1 mouse cellular context compared by ENCODE assay signal in genomic region chr10:121586675-121587370, GRCm38 (mm10).
TF ChIP-seq lines count a peak whose summit lies in the region.

Gene Tbk1 (minus strand): TSS chr10:121586787.

TF ChIP-seq in CH12.LX, 34 proteins besides CTCF, POLR2A, EP300 and RAD21 (continued from another document):
- no peak for TF ChIP-seq ZKSCAN1 (IDR thresholded peaks at IDR 0.05; ENCODE audit: borderline replicate concordance, low read depth, low read length)
- TF ChIP-seq E2F4 (IDR thresholded peaks at IDR 0.05; ENCODE audit: insufficient replicate concordance, low read depth, low read length): no peak
- TF ChIP-seq ZMIZ1 (IDR thresholded peaks at IDR 0.05; ENCODE audit: low read depth, low read length): no peak; the same call in 1 of the 2 replicates
- no peak for TF ChIP-seq ZNF384 (IDR thresholded peaks at IDR 0.05; ENCODE audit: low read depth, low read length)
- TF ChIP-seq MAFK (IDR thresholded peaks at IDR 0.05; ENCODE audit: insufficient replicate concordance, low read length): no peak
- TF ChIP-seq SIN3A (IDR thresholded peaks at IDR 0.05; ENCODE audit: low read length): no peak; the same call in 1 of the 2 replicates
- peak; percentile 56; the same call in 1 of the 2 replicates for TF ChIP-seq UBTF (IDR thresholded peaks at IDR 0.05; ENCODE audit: low read depth, low read length)
- no peak for TF ChIP-seq MYC (IDR thresholded peaks at IDR 0.05; ENCODE audit: low read depth, low read length)
- TF ChIP-seq ELF1 (IDR thresholded peaks at IDR 0.05; ENCODE audit: low read depth, low read length): peak; percentile 98
- TF ChIP-seq KAT2A (IDR thresholded peaks at IDR 0.05; ENCODE audit: insufficient replicate concordance, low read length): 0 out of 2 replicates have a peak, but pooled peaks have one; percentile 49
- no peak for TF ChIP-seq JUND (conservative IDR thresholded peaks at IDR 0.05; ENCODE audit: low read depth, low read length)
- peak; percentile 86 for TF ChIP-seq TCF12 (IDR thresholded peaks at IDR 0.05; ENCODE audit: low read depth, low read length)
- TF ChIP-seq GABPA (IDR thresholded peaks at IDR 0.05; ENCODE audit: insufficient replicate concordance, low read depth, low read length): no peak
- TF ChIP-seq ZC3H11A (IDR thresholded peaks at IDR 0.05; ENCODE audit: low read depth, low read length): no peak
- TF ChIP-seq SMC3 (IDR thresholded peaks at IDR 0.05; ENCODE audit: low read depth, low read length): no peak
- peak; percentile 36; the same call in 1 of the 2 replicates for TF ChIP-seq RCOR1 (conservative IDR thresholded peaks at IDR 0.05; ENCODE audit: low read depth, low read length)
- TF ChIP-seq HCFC1 (IDR thresholded peaks at IDR 0.05; ENCODE audit: low read depth, low read length): peak; percentile 63
- TF ChIP-seq PAX5 (IDR thresholded peaks at IDR 0.05; ENCODE audit: low read length): no peak
